Mouse (Mus musculus): ENCODE results near the gene Gm21985. TPM values are rescaled to one million over a fixed set of nuclear protein-coding genes. Genes with fewer than 3 reads are reported as not detected.
"Not testable (repeated sequence)": the region's sequence is repeated elsewhere in the genome, so short reads cannot be mapped to it uniquely, and the experiment has no call there.

The Gm21985 gene
- polyA plus RNA-seq, 1 experiment: 2.2 TPM

GRCm38 (mm10) chr2:112432523-112432922 lies 166.4 kb downstream of the Gm21985 start:
- TF ChIP-seq CTCF (IDR thresholded peaks at IDR 0.05; ENCODE audit: low read depth, low read length) (no peak), POLR2A (IDR thresholded peaks at IDR 0.05; ENCODE audit: insufficient read depth, low read length) (no peak), EP300 (IDR thresholded peaks at IDR 0.05; ENCODE audit: insufficient read depth, low read depth, low read length) (no peak)
- Histone ChIP-seq H3K9ac (ENCODE audit: low read depth, poor library complexity, severe bottlenecking) (no peak overlapping the region), H3K36me3 (ENCODE audit: control insufficient read depth, insufficient read depth, low read length, poor library complexity, severe bottlenecking) (no peaks in the 10 kb centered on the region), H3K9me3 (replicated peaks; ENCODE audit: control insufficient read depth, insufficient read depth, low read length, poor library complexity, severe bottlenecking) (no peaks in the 10 kb centered on the region), H3K4me3 (ENCODE audit: low read depth, low read length) (no peak overlapping the region), H3K4me1 (ENCODE audit: control insufficient read depth, insufficient read depth, low read length) (no peaks in the 10 kb centered on the region), H3K27ac (ENCODE audit: insufficient read depth, low read length) (no peak overlapping the region), H3K27me3 (ENCODE audit: control insufficient read depth, insufficient read depth, low read length, poor library complexity, severe bottlenecking) (no peaks in the 10 kb centered on the region)

- H3K4me1 ChIP-seq (ENCODE audit: control insufficient read depth, insufficient read depth, low read length): no peaks in the 10 kb centered on the region
- H3K9ac ChIP-seq (ENCODE audit: low read depth, poor library complexity, severe bottlenecking): no peak overlapping the region
- no peaks in the 10 kb centered on the region for H3K36me3 ChIP-seq (ENCODE audit: control insufficient read depth, insufficient read depth, low read length, poor library complexity, severe bottlenecking)
- H3K27ac ChIP-seq (ENCODE audit: insufficient read depth, low read length): no peak overlapping the region
- H3K27me3 ChIP-seq (ENCODE audit: control insufficient read depth, insufficient read depth, low read length, poor library complexity, severe bottlenecking): no peaks in the 10 kb centered on the region
- TF ChIP-seq CTCF (IDR thresholded peaks at IDR 0.05; ENCODE audit: low read depth, low read length) (no peak), EP300 (IDR thresholded peaks at IDR 0.05; ENCODE audit: insufficient read depth, low read depth, low read length) (no peak), POLR2A (IDR thresholded peaks at IDR 0.05; ENCODE audit: insufficient read depth, low read length) (no peak)
- no peaks in the 10 kb centered on the region for H3K9me3 ChIP-seq (replicated peaks; ENCODE audit: control insufficient read depth, insufficient read depth, low read length, poor library complexity, severe bottlenecking)
- no peak overlapping the region for H3K4me3 ChIP-seq (ENCODE audit: low read depth, low read length)
Observed at GRCm38 (mm10) chr2:112433359-112433758, 167.2 kb downstream of the Gm21985 start.

- H3K4me1 ChIP-seq (ENCODE audit: control insufficient read depth, insufficient read depth, low read length): no peaks in the 10 kb centered on the region
- no peak overlapping the region for H3K9ac ChIP-seq (ENCODE audit: low read depth, poor library complexity, severe bottlenecking)
- no peak overlapping the region for H3K27ac ChIP-seq (ENCODE audit: insufficient read depth, low read length)
- no peaks in the 10 kb centered on the region for H3K27me3 ChIP-seq (ENCODE audit: control insufficient read depth, insufficient read depth, low read length, poor library complexity, severe bottlenecking)
- no peaks in the 10 kb centered on the region for H3K36me3 ChIP-seq (ENCODE audit: control insufficient read depth, insufficient read depth, low read length, poor library complexity, severe bottlenecking)
- no peaks in the 10 kb centered on the region for H3K9me3 ChIP-seq (replicated peaks; ENCODE audit: control insufficient read depth, insufficient read depth, low read length, poor library complexity, severe bottlenecking)
- TF ChIP-seq POLR2A (IDR thresholded peaks at IDR 0.05; ENCODE audit: insufficient read depth, low read length) (no peak), EP300 (IDR thresholded peaks at IDR 0.05; ENCODE audit: insufficient read depth, low read depth, low read length) (no peak), CTCF (IDR thresholded peaks at IDR 0.05; ENCODE audit: low read depth, low read length) (no peak)
- no peak overlapping the region for H3K4me3 ChIP-seq (ENCODE audit: low read depth, low read length)
Observed at GRCm38 (mm10) chr2:112436292-112436691, 170.2 kb downstream of the Gm21985 start.

- no peaks in the 10 kb centered on the region for H3K36me3 ChIP-seq (ENCODE audit: control insufficient read depth, insufficient read depth, low read length, poor library complexity, severe bottlenecking)
- no peak overlapping the region for H3K27ac ChIP-seq (ENCODE audit: insufficient read depth, low read length)
- no peaks in the 10 kb centered on the region for H3K9me3 ChIP-seq (replicated peaks; ENCODE audit: control insufficient read depth, insufficient read depth, low read length, poor library complexity, severe bottlenecking)
- H3K4me1 ChIP-seq (ENCODE audit: control insufficient read depth, insufficient read depth, low read length): no peaks in the 10 kb centered on the region
- no peak overlapping the region for H3K9ac ChIP-seq (ENCODE audit: low read depth, poor library complexity, severe bottlenecking)
- H3K4me3 ChIP-seq (ENCODE audit: low read depth, low read length): no peak overlapping the region
- H3K27me3 ChIP-seq (ENCODE audit: control insufficient read depth, insufficient read depth, low read length, poor library complexity, severe bottlenecking): no peaks in the 10 kb centered on the region
- TF ChIP-seq CTCF (IDR thresholded peaks at IDR 0.05; ENCODE audit: low read depth, low read length) (no peak), EP300 (IDR thresholded peaks at IDR 0.05; ENCODE audit: insufficient read depth, low read depth, low read length) (no peak), POLR2A (IDR thresholded peaks at IDR 0.05; ENCODE audit: insufficient read depth, low read length) (no peak)
Observed at GRCm38 (mm10) chr2:112437589-112437988, 171.5 kb downstream of the Gm21985 start.

GRCm38 (mm10) chr2:112443491-112443890 lies 177.4 kb downstream of the Gm21985 start:
- no peak overlapping the region for H3K27ac ChIP-seq (ENCODE audit: insufficient read depth, low read length)
- no peak overlapping the region for H3K4me3 ChIP-seq (ENCODE audit: low read depth, low read length)
- no peak for TF ChIP-seq POLR2A (IDR thresholded peaks at IDR 0.05; ENCODE audit: insufficient read depth, low read length)
- TF ChIP-seq CTCF (IDR thresholded peaks at IDR 0.05; ENCODE audit: low read depth, low read length): no peak
- no peak for TF ChIP-seq EP300 (IDR thresholded peaks at IDR 0.05; ENCODE audit: insufficient read depth, low read depth, low read length)
- no peaks in the 10 kb centered on the region for H3K27me3 ChIP-seq (ENCODE audit: control insufficient read depth, insufficient read depth, low read length, poor library complexity, severe bottlenecking)
- no peaks in the 10 kb centered on the region for H3K9me3 ChIP-seq (replicated peaks; ENCODE audit: control insufficient read depth, insufficient read depth, low read length, poor library complexity, severe bottlenecking)
- H3K4me1 ChIP-seq (ENCODE audit: control insufficient read depth, insufficient read depth, low read length): no peaks in the 10 kb centered on the region
- H3K36me3 ChIP-seq (ENCODE audit: control insufficient read depth, insufficient read depth, low read length, poor library complexity, severe bottlenecking): no peaks in the 10 kb centered on the region
- H3K9ac ChIP-seq (ENCODE audit: low read depth, poor library complexity, severe bottlenecking): no peak overlapping the region

GRCm38 (mm10) chr2:112445511-112445910 lies 179.4 kb downstream of the Gm21985 start:
- Histone ChIP-seq H3K27me3 (ENCODE audit: control insufficient read depth, insufficient read depth, low read length, poor library complexity, severe bottlenecking) (no peaks in the 10 kb centered on the region), H3K27ac (ENCODE audit: insufficient read depth, low read length) (no peak overlapping the region), H3K4me1 (ENCODE audit: control insufficient read depth, insufficient read depth, low read length) (no peaks in the 10 kb centered on the region), H3K36me3 (ENCODE audit: control insufficient read depth, insufficient read depth, low read length, poor library complexity, severe bottlenecking) (no peaks in the 10 kb centered on the region), H3K9ac (ENCODE audit: low read depth, poor library complexity, severe bottlenecking) (no peak overlapping the region), H3K4me3 (ENCODE audit: low read depth, low read length) (no peak overlapping the region), H3K9me3 (replicated peaks; ENCODE audit: control insufficient read depth, insufficient read depth, low read length, poor library complexity, severe bottlenecking) (no peaks in the 10 kb centered on the region)
- TF ChIP-seq EP300 (IDR thresholded peaks at IDR 0.05; ENCODE audit: insufficient read depth, low read depth, low read length) (no peak), CTCF (IDR thresholded peaks at IDR 0.05; ENCODE audit: low read depth, low read length) (no peak), POLR2A (IDR thresholded peaks at IDR 0.05; ENCODE audit: insufficient read depth, low read length) (no peak)

- H3K9me3 ChIP-seq (replicated peaks; ENCODE audit: control insufficient read depth, insufficient read depth, low read length, poor library complexity, severe bottlenecking); H3K9ac ChIP-seq (ENCODE audit: low read depth, poor library complexity, severe bottlenecking); H3K27ac ChIP-seq (ENCODE audit: insufficient read depth, low read length); H3K4me3 ChIP-seq (ENCODE audit: low read depth, low read length); H3K27me3 ChIP-seq (ENCODE audit: control insufficient read depth, insufficient read depth, low read length, poor library complexity, severe bottlenecking); H3K4me1 ChIP-seq (ENCODE audit: control insufficient read depth, insufficient read depth, low read length); H3K36me3 ChIP-seq (ENCODE audit: control insufficient read depth, insufficient read depth, low read length, poor library complexity, severe bottlenecking): not testable (repeated sequence)
Observed at GRCm38 (mm10) chr2:112448046-112448445, 181.9 kb downstream of the Gm21985 start.
